Mouse (Mus musculus): Measurements from ENCODE around the gene Hnrnpdl.

GRCm38 (mm10) chr5:100000500-100000899, 39.0 kb downstream of the Hnrnpdl start:
- no peak for TF ChIP-seq CTCF (IDR thresholded peaks at IDR 0.05; ENCODE audit: extremely low read depth, insufficient read depth, low read length)
- TF ChIP-seq POLR2A (IDR thresholded peaks at IDR 0.05; ENCODE audit: extremely low read depth, insufficient read depth, low read length), result no peak
